Mouse (Mus musculus) C2C12 (cell line): ENCODE results near the gene Ctnna2. TPM values are rescaled to one million over a fixed set of nuclear protein-coding genes. Genes with fewer than 3 reads are reported as not detected.

Experiments
- H3K27me3 ChIP-seq: one replicate; pipeline ENCODE4 v1.6.1; 2011; ENCODE audit not compliant: control insufficient read depth, insufficient read depth, insufficient read length
- H3K36me3 ChIP-seq: one replicate; pipeline ENCODE4 v1.6.1; 2011; ENCODE audit not compliant: control insufficient read depth, insufficient read depth
- H3K4me3 ChIP-seq: one replicate; pipeline ENCODE4 v1.5.1; 2011; ENCODE audit warnings: mild to moderate bottlenecking, control low read depth; ENCODE audit not compliant: poor library complexity, insufficient read depth, severe bottlenecking
- H3K79me2 ChIP-seq: one replicate; pipeline ENCODE4 v1.6.1; 2011; ENCODE audit not compliant: control insufficient read depth, insufficient read depth
- H3K79me3 ChIP-seq: one replicate; pipeline ENCODE4 v1.6.1; 2011; ENCODE audit warnings: low read depth, control low read depth
- H3ac ChIP-seq: one replicate; pipeline ENCODE3; 2011; ENCODE audit warnings: low read depth; ENCODE audit not compliant: control insufficient read depth, insufficient read length
- CEBPB ChIP-seq: IDR thresholded peaks from one replicate; pipeline ENCODE4 v1.6.1; 2011; ENCODE audit warnings: low read depth, mild to moderate bottlenecking, control low read depth, moderate library complexity
- CTCF ChIP-seq: IDR thresholded peaks from one replicate; pipeline ENCODE4 v1.5.1; 2011; ENCODE audit not compliant: control insufficient read depth, insufficient read depth, insufficient read length
- FOSL1 ChIP-seq: IDR thresholded peaks from one replicate; pipeline ENCODE4 v1.8.0; 2011; ENCODE audit warnings: mild to moderate bottlenecking, low read length; ENCODE audit not compliant: poor library complexity, insufficient read depth, severe bottlenecking
- MAX ChIP-seq: IDR thresholded peaks from one replicate; pipeline ENCODE4 v1.6.1; 2011; ENCODE audit warnings: mild to moderate bottlenecking, control low read depth
- MYOD1 ChIP-seq: IDR thresholded peaks from one replicate; pipeline ENCODE4 v1.6.1; 2011; ENCODE audit warnings: low read depth; ENCODE audit not compliant: control insufficient read depth, insufficient read length
- MYOG ChIP-seq: IDR thresholded peaks from one replicate; pipeline ENCODE4 v1.6.1; 2011; ENCODE audit not compliant: control insufficient read depth, insufficient read length; ENCODE audit errors: extremely low read depth
- USF1 ChIP-seq: IDR thresholded peaks from one replicate; pipeline ENCODE4 v1.6.1; 2011; ENCODE audit warnings: low read depth, mild to moderate bottlenecking, control low read depth, moderate library complexity
- polyA plus RNA-seq: library from polyadenylated mRNA; unstranded; fragments of >200 nt; fragmentation: generic; extraction: Trizol; gene quantifications from one replicate; pipeline ENCODE4 v1.2.1, GENCODE M21; 2012; ENCODE audit warnings: missing spikeins

The Ctnna2 gene
- polyA plus RNA-seq, 1 experiment, result not detected

DNA sequence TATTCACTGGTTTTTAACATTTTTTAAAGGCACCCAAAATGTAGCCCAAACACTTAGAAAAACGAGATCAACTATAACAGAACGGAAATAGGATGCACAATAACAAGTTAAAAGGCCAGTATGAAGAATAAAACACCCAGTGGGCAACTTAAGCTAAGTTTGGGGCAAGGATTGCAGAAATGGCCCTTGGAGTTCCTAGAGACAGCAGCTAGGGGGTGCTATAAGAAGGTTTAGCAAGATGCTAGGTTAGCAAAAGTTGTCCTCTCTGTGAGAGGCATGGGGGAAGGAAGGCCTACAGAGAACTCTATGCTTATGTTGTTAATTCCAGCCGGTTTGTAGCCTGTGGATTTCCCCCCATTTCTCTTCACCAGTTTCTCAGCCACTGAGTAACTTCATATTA is 401.9 kb downstream of the Ctnna2 start:
- no peak for TF ChIP-seq MAX
- Histone ChIP-seq H3K36me3 (no peaks in the 10 kb centered on the region), H3K27me3 (no peaks in the 10 kb centered on the region), H3ac (no peak overlapping the region), H3K79me2 (no peaks in the 10 kb centered on the region), H3K79me3 (no peaks in the 10 kb centered on the region), H3K4me3 (no peak overlapping the region)

DNA sequence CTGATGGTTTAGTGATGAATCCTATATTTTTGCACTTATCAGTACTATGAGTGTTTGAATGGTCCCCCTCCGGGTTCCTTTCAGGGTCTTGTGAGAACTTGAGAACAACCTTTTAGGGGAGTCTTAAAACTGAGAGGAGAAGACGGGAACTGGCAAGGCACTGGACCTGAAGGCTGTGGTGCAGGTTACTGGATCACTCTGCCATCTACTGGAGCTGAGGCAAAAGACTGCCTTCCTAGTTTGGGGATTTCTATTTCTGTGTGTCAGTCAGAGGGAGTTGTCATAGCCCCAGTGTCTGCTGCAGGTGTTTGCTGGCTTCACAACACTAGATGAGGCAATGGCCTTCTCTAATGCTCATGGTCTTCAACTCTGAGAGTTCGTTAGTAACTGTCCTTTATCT is 406.9 kb downstream of the Ctnna2 start:
- Histone ChIP-seq H3K79me3 (no peaks in the 10 kb centered on the region), H3ac (no peak overlapping the region), H3K4me3 (no peak overlapping the region), H3K27me3 (no peaks in the 10 kb centered on the region), H3K79me2 (no peaks in the 10 kb centered on the region), H3K36me3 (no peaks in the 10 kb centered on the region)
- TF ChIP-seq MAX (no peak), FOSL1 (no peak), CEBPB (no peak), MYOD1 (no peak), USF1 (no peak), CTCF (no peak), MYOG (no peak)

DNA sequence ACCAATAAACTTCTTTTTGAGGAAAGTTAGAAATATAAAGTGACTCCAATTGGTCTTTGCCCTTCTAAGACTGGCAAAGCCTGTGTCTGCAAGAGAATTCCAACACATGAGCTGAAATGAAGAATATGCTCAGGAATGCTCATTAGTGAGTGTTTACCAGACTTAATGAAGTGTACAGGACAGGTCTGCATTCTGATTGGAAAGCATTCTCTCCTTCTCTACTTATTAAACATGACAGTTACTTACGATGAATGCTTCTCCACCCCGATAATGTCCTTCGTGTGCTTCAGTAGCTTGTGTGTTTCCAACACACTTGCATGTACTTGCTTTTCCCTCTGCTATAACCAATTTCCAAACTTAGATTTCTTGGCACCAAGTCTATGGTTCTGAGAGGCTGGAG is 409.6 kb downstream of the Ctnna2 start:
- no peak overlapping the region for H3ac ChIP-seq
- no peak for TF ChIP-seq CTCF
- TF ChIP-seq MAX, result no peak
- no peak for TF ChIP-seq MYOD1
- TF ChIP-seq USF1, result no peak
- TF ChIP-seq MYOG, result no peak
- TF ChIP-seq CEBPB, result no peak
- no peak for TF ChIP-seq FOSL1
- no peaks in the 10 kb centered on the region for H3K79me2 ChIP-seq
- no peaks in the 10 kb centered on the region for H3K79me3 ChIP-seq
- H3K27me3 ChIP-seq, result no peaks in the 10 kb centered on the region
- no peaks in the 10 kb centered on the region for H3K36me3 ChIP-seq
- H3K4me3 ChIP-seq, result no peak overlapping the region

DNA sequence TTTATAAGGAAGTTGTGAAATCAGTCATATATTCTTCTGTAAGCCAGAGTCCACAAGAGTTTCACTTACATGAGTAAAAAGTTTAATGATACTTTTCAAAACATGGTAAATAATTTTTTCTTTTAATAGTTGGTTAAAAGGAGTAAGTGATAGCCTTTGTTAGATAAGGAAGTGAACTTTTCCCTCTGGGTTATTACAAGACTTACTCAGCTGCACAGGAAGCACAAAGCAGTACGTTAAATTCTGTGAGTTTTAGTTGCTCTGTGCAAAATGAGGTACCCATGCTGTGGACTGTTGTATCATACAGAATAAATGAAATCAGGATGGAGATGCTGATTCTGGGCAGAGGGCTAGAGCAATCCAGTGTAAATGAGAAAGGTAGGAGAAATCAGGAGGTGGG is 423.3 kb downstream of the Ctnna2 start:
- Histone ChIP-seq H3K4me3 (no peak overlapping the region), H3K36me3 (no peaks in the 10 kb centered on the region), H3K79me2 (no peaks in the 10 kb centered on the region), H3K27me3 (no peaks in the 10 kb centered on the region), H3ac (no peak overlapping the region), H3K79me3 (no peaks in the 10 kb centered on the region)
- TF ChIP-seq MYOG (no peak), MYOD1 (no peak), CEBPB (no peak), USF1 (no peak), CTCF (no peak), FOSL1 (no peak), MAX (no peak)

DNA sequence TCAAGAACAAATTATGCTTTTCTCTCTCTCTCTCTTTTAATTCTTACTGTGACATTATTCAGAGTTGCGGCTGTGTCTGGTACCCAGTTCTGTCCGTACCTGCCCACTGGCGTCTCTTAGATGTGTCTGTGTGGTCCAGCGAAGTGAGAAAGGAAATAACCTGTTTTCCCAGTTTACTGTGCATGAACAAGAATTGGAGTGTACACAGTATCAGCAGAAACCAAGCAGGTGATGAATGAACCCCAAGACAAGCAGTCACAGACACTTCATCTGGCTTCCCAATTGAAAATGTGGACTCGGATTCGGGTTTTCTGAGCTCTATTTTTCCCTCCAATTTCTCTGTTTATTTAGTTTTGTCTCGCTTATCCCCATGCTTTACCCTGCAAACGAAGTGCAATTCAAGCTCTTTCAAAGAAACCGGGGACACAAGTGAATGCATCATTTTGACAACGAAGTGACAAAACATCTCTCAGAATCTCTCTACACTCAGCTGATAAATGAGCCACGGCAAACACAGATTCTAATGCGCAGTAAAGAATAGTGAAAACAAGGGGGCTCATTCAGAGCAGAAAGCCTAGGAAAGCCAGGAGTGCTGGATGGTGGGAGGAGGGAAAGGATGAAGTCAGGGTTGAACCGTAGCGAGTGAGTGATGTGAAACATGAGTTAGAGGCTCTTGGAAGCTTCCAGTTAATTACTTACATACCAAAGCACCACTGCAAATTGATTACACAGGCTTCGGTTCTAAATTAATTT is 442.3 kb downstream of the Ctnna2 start:
- H3K4me3 ChIP-seq, result no peak overlapping the region
- TF ChIP-seq MAX, result no peak
- no peak for TF ChIP-seq CEBPB
- no peak for TF ChIP-seq MYOG
- TF ChIP-seq MYOD1, result no peak
- no peak for TF ChIP-seq USF1
- TF ChIP-seq FOSL1, result no peak
- TF ChIP-seq CTCF, result no peak
- H3ac ChIP-seq, result no peak overlapping the region
- no peaks in the 10 kb centered on the region for H3K79me3 ChIP-seq
- no peaks in the 10 kb centered on the region for H3K79me2 ChIP-seq
- no peaks in the 10 kb centered on the region for H3K27me3 ChIP-seq
- H3K36me3 ChIP-seq, result no peaks in the 10 kb centered on the region

DNA sequence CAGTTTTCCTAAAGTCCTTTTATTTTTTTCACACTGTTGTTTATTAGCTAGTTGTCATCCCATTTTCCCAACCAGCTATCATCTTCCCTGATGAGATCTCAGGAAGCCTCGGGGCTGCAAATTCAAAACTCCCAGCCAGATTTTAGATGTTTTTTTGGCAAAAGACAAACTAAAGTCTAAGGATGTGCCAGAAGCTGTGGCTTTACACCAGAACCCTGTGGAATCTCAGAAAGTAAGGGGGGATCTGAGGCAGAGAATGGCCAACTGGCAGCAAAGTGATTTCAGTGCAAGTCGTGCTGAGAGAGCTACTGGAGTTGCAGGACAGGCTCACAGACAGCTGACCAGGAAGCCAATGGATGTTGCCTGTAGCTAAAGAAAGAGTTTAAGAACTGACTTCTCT is 451.9 kb downstream of the Ctnna2 start:
- H3ac ChIP-seq, result no peak overlapping the region
- no peaks in the 10 kb centered on the region for H3K79me3 ChIP-seq
- TF ChIP-seq MYOG (no peak), MAX (no peak), MYOD1 (no peak), CTCF (no peak), FOSL1 (no peak), USF1 (no peak), CEBPB (no peak)
- H3K36me3 ChIP-seq, result no peaks in the 10 kb centered on the region
- no peaks in the 10 kb centered on the region for H3K27me3 ChIP-seq
- H3K79me2 ChIP-seq, result no peaks in the 10 kb centered on the region
- no peak overlapping the region for H3K4me3 ChIP-seq
